Comparison of ENCODE assay signal across 11 mouse cellular contexts in the genomic region with DNA sequence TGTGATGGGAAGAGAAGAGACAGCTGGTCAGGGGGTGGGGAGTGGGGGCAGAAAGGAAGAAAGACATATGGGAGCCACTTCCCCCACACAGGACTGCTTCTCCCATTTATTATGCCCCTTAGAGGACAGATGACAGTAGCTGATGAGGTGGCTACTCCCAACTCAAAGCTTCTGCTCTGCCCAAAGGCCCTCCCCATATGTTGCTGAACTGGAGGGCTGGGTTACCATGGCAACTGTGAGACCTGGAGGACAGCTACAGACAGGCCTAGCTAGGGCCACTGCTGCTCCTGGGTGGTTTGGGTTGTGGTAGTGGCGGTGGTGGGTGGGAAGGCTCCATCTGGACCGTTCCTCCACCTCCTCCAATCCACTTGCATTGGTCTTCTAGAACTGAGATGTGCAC. TPM values are rescaled to one million over a fixed set of nuclear protein-coding genes. Genes with fewer than 3 reads are reported as not detected.
DNase-seq lines count a peak whose midpoint lies in the region; ATAC-seq and TF ChIP-seq lines count a peak whose summit lies in the region.
"Had no signal": no experiment of that assay in that cellular context is flagged by ENCODE, and none has a peak within 500 bp of the region (broad histone marks: within the 10 kb centered on the region; RNA-seq: fewer than 3 reads in every experiment).

No protein-coding gene starts in this region.

- H3K4me3 ChIP-seq in forebrain, embryonic 14.5 days (ENCODE audit: low read depth, low read length): no peak overlapping the region
- no peak overlapping the region for H3K4me3 ChIP-seq in lung, adult 2 months (replicated peaks; ENCODE audit: extremely low read depth, low read depth, low read length)

- 43% methylated on average over 2 of the region's 2 CpGs for WGBS in forebrain, embryonic 14.5 days
- WGBS in lung, adult 2 months: 60% methylated on average over 2 of the region's 2 CpGs

- H3K4me2 ChIP-seq in forebrain, embryonic 14.5 days (ENCODE audit: low read length): no peak overlapping the region

- no peaks in the 10 kb centered on the region for H3K9me3 ChIP-seq in forebrain, embryonic 14.5 days (replicated peaks; ENCODE audit: control insufficient read depth, low read length)

- peak; percentile 37 for DNase-seq in ZHBTc4 (ENCODE audit: low read depth, low spot score)
- peak; percentile 58 for DNase-seq in forebrain, embryonic 14.5 days (ENCODE audit: low spot score)
- peak; percentile 78 for DNase-seq in layer of hippocampus, adult 8-10 months (ENCODE audit: low spot score in 2 of 2)
- DNase-seq in neural tube, embryonic 10.5 days (ENCODE audit: extremely low spot score, low spot score): peak; percentile 53
- no peak for DNase-seq in gastrocnemius, postnatal 10 days
- no peak for DNase-seq in cerebellum, adult 18-20 months
- no peak for DNase-seq in lung, adult 2 months

- peak; percentile 33; the same call in 1 of the 2 replicates for ATAC-seq in forebrain, embryonic 14.5 days
- no peak for ATAC-seq in erythroid progenitor cell, adult 5-6 weeks (replicated peaks; ENCODE audit: low FRiP score, poor library complexity, severe bottlenecking)

- H3K36me3 ChIP-seq in forebrain, embryonic 14.5 days (ENCODE audit: control insufficient read depth, insufficient read depth, low read length): no peaks in the 10 kb centered on the region

- H3K27ac ChIP-seq in forebrain, embryonic 14.5 days (ENCODE audit: low read depth, low read length): no peak overlapping the region
- H3K27ac ChIP-seq: kidney, postnatal 0 days had no signal

- TF ChIP-seq POLR2A in lung, adult 2 months (IDR thresholded peaks at IDR 0.05; ENCODE audit: borderline replicate concordance, extremely low read depth, low read depth, low read length): no peak

- no peaks in the 10 kb centered on the region for H3K27me3 ChIP-seq in forebrain, embryonic 14.5 days (replicated peaks; ENCODE audit: control insufficient read depth, insufficient read depth, low read length)

- H3K4me1 ChIP-seq in forebrain, embryonic 14.5 days (ENCODE audit: control insufficient read depth, insufficient read depth, low read length): peaks cover 8% of the 10 kb centered on the region; the same call in 1 of the 2 replicates
- H3K4me1 ChIP-seq in lung, adult 2 months (ENCODE audit: control insufficient read depth, insufficient read depth, low read length): no peaks in the 10 kb centered on the region

- no peak overlapping the region for H3K9ac ChIP-seq in forebrain, embryonic 14.5 days (ENCODE audit: low read length)

- no peak for TF ChIP-seq CTCF in lung, adult 2 months (IDR thresholded peaks at IDR 0.05; ENCODE audit: insufficient read depth, low read length)

RNA-seq across cellular contexts. Expression of a gene that starts 5.9 kb away (rescaled TPM):
- polyA plus RNA-seq in forebrain, embryonic 14.5 days (2014; fragmentation: Nextera tagmentation; extraction: Ambion mirVana): not detected in 2 replicates
- total RNA-seq in layer of hippocampus, adult 8-10 months (2022): 1 to 10 TPM; 1.5 to 3.6 (median 2.1) TPM
- total RNA-seq in gastrocnemius, postnatal 10 days (2021): not detected
- total RNA-seq in erythroid progenitor cell, adult 5-6 weeks (2015; ENCODE audit: low replicate concordance): 0.84 TPM in 1 of 2 replicates, not detected in the other
- 0.51 and 0.98 TPM in 2 replicates for total RNA-seq in erythroid progenitor cell, adult 5-6 weeks (2017; ENCODE audit: low replicate concordance)
- not detected in 2 replicates for polyA plus RNA-seq in lung, adult 2 months (2012; rRNA removed)
- total RNA-seq: adrenal gland, postnatal 4 days had no signal
- polyA plus RNA-seq: kidney, postnatal 0 days; liver, embryonic 16.5 days had no signal

RNA-seq across cellular contexts. Expression of a gene that starts 8.7 kb away (rescaled TPM):
- polyA plus RNA-seq in forebrain, embryonic 14.5 days (2014; fragmentation: Nextera tagmentation; extraction: Ambion mirVana): 4.5 and 7.4 TPM in 2 replicates
- 100 to 1,000 TPM; 607 to 653 (median 629) TPM for total RNA-seq in layer of hippocampus, adult 8-10 months (2022)
- total RNA-seq in gastrocnemius, postnatal 10 days (2021): under 1 TPM in 1 of 2 experiments, not detected in 1; 0.14 TPM
- total RNA-seq in erythroid progenitor cell, adult 5-6 weeks (2015; ENCODE audit: low replicate concordance): not detected in 2 replicates
- not detected in 2 replicates for total RNA-seq in erythroid progenitor cell, adult 5-6 weeks (2017; ENCODE audit: low replicate concordance)
- 0.05 and 0.07 TPM in 2 replicates for polyA plus RNA-seq in lung, adult 2 months (2012; rRNA removed)
- polyA plus RNA-seq: liver, embryonic 16.5 days had no signal

RNA-seq across cellular contexts. Expression of a gene that starts 21.2 kb away (rescaled TPM):
- polyA plus RNA-seq in forebrain, embryonic 14.5 days (2014; fragmentation: Nextera tagmentation; extraction: Ambion mirVana): 10.7 and 11.6 TPM in 2 replicates
- 10 to 100 TPM; 43.4 to 61.5 (median 50.3) TPM for total RNA-seq in layer of hippocampus, adult 8-10 months (2022)
- total RNA-seq in gastrocnemius, postnatal 10 days (2021): 10 to 100 TPM; 15.0 to 21.4 TPM
- total RNA-seq in erythroid progenitor cell, adult 5-6 weeks (2015; ENCODE audit: low replicate concordance): 79.3 and 89.7 TPM in 2 replicates
- total RNA-seq in erythroid progenitor cell, adult 5-6 weeks (2017; ENCODE audit: low replicate concordance): 112 and 125 TPM in 2 replicates
- 31.6 and 34.1 TPM in 2 replicates for polyA plus RNA-seq in lung, adult 2 months (2012; rRNA removed)

RNA-seq across cellular contexts. Expression of a gene that starts 28.4 kb away (rescaled TPM):
- polyA plus RNA-seq in forebrain, embryonic 14.5 days (2014; fragmentation: Nextera tagmentation; extraction: Ambion mirVana): 21.9 and 26.5 TPM in 2 replicates
- 10 to 100 TPM; 56.8 to 82.2 (median 62.5) TPM for total RNA-seq in layer of hippocampus, adult 8-10 months (2022)
- total RNA-seq in gastrocnemius, postnatal 10 days (2021): 1 to 10 TPM; 2.5 to 3.9 TPM
- 0.42 TPM in 1 of 2 replicates, not detected in the other for total RNA-seq in erythroid progenitor cell, adult 5-6 weeks (2015; ENCODE audit: low replicate concordance)
- 0.13 TPM in 1 of 2 replicates, not detected in the other for total RNA-seq in erythroid progenitor cell, adult 5-6 weeks (2017; ENCODE audit: low replicate concordance)
- polyA plus RNA-seq in lung, adult 2 months (2012; rRNA removed): 1.8 and 3.0 TPM in 2 replicates

RNA-seq across cellular contexts. Expression of a gene that starts 40.3 kb away (rescaled TPM):
- polyA plus RNA-seq in forebrain, embryonic 14.5 days (2014; fragmentation: Nextera tagmentation; extraction: Ambion mirVana): 26.8 and 31.1 TPM in 2 replicates
- 10 to 100 TPM; 20.2 to 27.2 (median 23.1) TPM for total RNA-seq in layer of hippocampus, adult 8-10 months (2022)
- 10 to 100 TPM; 28.7 to 29.9 TPM for total RNA-seq in gastrocnemius, postnatal 10 days (2021)
- total RNA-seq in erythroid progenitor cell, adult 5-6 weeks (2015; ENCODE audit: low replicate concordance): 15.5 and 26.4 TPM in 2 replicates
- total RNA-seq in erythroid progenitor cell, adult 5-6 weeks (2017; ENCODE audit: low replicate concordance): 21.8 and 34.7 TPM in 2 replicates
- 25.0 and 28.1 TPM in 2 replicates for polyA plus RNA-seq in lung, adult 2 months (2012; rRNA removed)

Comparison
In these comparisons a context has a peak if more than half of its experiments do, and no peak if none do; other contexts are left out.
1. DNase-seq: peak in ZHBTc4 (single experiment), forebrain, embryonic 14.5 days (single experiment), layer of hippocampus, adult 8-10 months (2 of 2) and neural tube, embryonic 10.5 days (single experiment); none in gastrocnemius, postnatal 10 days (single experiment), cerebellum, adult 18-20 months (0 of 2) and lung, adult 2 months (single experiment).
2. RNA of a gene that starts 8.7 kb away (total RNA-seq): 607 to 653 TPM in layer of hippocampus, adult 8-10 months; 0.14 TPM in gastrocnemius, postnatal 10 days and not detected in erythroid progenitor cell, adult 5-6 weeks; every median in the first group is over 100 times any median in the second.